Mouse (Mus musculus): ENCODE data around the gene Hs6st3.
A peak's percentile ranks its signal among the peaks of the same experiment; 100 is the strongest.

The Hs6st3 gene

DNA sequence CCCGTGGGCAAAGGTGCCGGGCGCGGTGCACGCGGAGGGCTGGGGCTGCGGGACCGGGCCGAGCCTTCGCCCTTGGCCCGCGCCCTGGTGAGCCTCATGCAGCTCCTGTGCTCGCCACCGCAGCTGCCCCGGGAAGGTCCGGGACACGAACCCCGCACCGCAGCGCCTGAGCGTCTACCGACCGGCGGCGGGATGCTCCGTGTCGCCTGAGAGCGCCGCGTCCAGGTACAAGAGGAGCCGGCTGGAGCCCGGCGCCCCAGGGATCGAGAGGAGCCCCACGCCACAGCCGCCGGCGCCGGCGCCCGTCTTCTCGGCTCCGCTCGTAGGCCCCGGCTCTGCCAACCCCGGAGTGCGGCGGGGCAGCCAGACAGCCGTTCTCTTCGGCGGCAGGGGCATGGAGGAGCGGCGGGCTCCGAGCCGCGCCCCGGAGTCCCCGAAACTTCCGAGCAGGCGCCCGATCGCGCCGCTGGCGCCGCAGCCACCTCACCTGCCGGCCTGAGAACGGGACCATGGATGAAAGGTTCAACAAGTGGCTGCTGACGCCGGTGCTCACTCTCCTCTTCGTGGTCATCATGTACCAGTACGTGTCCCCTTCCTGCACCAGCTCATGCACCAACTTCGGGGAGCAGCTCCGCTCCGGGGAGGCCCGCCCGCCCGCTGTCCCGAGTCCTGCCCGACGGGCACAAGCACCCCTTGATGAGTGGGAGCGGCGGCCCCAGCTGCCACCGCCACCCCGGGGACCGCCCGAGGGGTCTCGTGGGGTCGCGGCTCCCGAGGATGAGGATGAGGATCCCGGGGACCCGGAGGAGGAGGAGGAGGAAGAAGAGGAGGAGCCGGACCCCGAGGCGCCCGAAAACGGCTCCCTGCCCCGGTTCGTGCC, at the start of gene Hs6st3:
Gene Hs6st3 (plus strand): TSS at position 436 of the 880 bp plus-strand sequence.
- DNase-seq (ENCODE audit: low spot score): no peak

GRCm38 (mm10) chr14:119098851-119099569, 39.1 kb upstream of the Hs6st3 start, which contains the start of gene Uggt2:
TSS of gene Uggt2 (minus strand) at chr14:119099430.
- peak; percentile 73 for DNase-seq (ENCODE audit: low spot score)

DNA sequence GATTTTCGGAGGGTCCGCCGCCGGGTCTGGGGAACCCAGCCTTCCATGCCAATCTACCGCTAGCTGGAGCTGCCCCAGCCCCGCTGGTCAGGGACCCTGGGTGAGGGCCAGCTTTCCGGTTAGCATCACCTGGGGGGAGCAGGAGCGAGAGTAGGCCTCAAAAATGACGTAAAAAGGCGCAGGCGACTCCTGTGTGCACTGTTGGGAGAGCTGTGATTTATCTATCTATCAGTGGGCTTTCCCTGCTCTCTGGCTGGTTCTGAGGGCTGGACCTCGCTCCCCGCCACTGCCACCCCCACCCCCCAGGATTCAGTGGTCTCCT, 38.6 kb upstream of the Hs6st3 start:
- no peak for DNase-seq (ENCODE audit: low spot score)

DNA sequence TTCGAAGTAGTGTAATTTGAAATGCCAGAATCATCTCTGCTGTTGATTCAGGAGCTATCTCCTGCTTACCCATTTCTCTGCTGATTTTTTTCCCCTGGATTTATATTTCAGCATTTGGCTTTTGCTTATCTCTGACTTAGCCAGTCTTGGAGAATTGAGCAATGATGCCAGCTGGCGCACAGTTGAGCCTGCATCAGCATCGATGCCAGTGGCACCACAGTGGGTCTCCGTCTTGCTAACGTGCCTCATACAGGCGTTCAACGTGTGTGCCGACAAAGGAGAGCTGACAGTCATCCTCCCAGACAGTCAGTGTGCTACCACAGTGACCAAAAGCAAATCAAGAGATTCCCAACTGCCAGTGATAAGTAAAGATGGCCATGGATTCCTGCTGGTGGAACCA, 30.6 kb upstream of the Hs6st3 start:
- DNase-seq (ENCODE audit: low spot score): no peak

- DNase-seq (ENCODE audit: low spot score): no peak
Measured at GRCm38 (mm10) chr14:119108776-119109301, 29.3 kb upstream of the Hs6st3 start.

GRCm38 (mm10) chr14:119109776-119110218, 28.3 kb upstream of the Hs6st3 start:
- DNase-seq (ENCODE audit: low spot score): no peak

GRCm38 (mm10) chr14:119112558-119112957, 25.6 kb upstream of the Hs6st3 start:
- no peak for DNase-seq (ENCODE audit: low spot score)

DNA sequence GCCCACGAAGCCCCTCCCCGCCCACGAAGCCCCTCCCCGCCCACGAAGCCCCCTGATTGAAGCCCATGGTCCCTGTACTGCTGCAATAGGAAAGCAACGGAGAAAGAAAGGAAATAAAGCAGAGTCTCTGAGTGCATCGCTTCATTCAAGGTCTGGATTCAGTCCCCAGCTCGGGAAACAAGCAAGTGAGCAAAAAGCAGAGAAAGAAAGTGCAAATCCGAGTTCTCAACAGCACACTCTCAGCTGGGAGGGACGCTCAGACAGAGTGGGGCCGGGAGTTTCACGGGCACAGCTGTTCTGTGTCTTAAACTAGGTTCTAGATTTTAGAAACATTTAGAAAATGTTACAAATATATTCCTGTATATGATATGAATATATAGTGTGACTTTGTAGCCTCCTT, 14.6 kb upstream of the Hs6st3 start:
- DNase-seq (ENCODE audit: low spot score): no peak

DNA sequence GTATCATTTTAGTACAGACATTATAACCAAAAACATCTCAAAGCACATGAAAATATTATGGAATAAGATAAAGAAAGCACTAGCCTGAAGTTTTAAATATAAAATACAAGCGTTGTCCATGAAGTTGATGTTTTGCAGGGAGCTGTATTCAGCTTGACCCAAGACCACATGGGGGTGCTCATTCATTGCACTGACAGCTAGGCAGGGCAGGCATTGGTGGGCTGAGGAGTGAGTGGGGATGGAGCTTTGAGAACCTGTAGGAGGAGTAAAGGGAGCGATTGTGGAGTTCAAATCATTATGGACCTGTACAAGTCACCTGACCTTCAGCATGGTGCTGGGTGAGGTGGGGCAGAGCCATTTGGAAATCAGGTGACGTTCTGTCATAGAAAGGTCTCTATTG, 14.1 kb upstream of the Hs6st3 start:
- DNase-seq (ENCODE audit: low spot score): no peak

DNA sequence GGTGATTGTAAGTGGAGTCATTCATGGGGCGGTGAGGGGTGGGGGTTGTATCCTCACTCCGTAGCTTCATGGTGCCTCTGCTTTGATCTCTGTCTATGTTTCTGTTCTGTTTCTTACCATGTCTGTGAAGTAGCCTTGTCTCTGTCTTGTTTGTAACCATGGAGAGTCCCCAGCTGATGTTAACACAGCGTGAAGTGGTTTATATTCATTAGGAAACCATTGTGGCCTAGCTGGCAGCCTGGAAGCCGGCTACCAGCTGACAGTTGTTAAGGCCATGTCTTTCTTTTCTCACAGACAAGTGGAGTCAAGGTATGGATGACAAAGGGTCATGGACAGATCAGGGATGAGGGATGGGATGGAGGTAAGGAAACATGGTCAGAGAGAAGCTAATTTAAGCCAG, 12.3 kb upstream of the Hs6st3 start:
- DNase-seq (ENCODE audit: low spot score): no peak

- DNase-seq (ENCODE audit: low spot score): no peak
Measured at GRCm38 (mm10) chr14:119127330-119127729, 10.8 kb upstream of the Hs6st3 start.

- peak; percentile 24 for DNase-seq (ENCODE audit: low spot score)
Measured at GRCm38 (mm10) chr14:119137512-119137905, 632 bp upstream of the Hs6st3 start.

DNA sequence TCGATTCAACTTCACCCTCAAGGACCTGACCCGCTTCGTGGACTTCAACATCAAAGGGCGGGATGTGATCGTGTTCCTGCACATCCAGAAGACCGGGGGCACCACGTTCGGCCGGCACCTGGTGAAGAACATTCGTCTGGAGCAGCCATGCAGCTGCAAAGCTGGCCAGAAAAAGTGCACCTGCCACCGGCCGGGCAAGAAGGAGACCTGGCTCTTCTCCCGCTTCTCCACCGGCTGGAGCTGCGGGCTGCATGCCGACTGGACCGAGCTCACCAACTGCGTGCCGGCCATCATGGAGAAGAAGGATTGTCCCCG, 602 bp downstream of the Hs6st3 start:
- DNase-seq (ENCODE audit: low spot score): no peak

GRCm38 (mm10) chr14:119139381-119139950, 1.3 kb downstream of the Hs6st3 start:
- no peak for DNase-seq (ENCODE audit: low spot score)

- no peak for DNase-seq (ENCODE audit: low spot score)
Measured at GRCm38 (mm10) chr14:119153088-119153487, 14.9 kb downstream of the Hs6st3 start.

DNA sequence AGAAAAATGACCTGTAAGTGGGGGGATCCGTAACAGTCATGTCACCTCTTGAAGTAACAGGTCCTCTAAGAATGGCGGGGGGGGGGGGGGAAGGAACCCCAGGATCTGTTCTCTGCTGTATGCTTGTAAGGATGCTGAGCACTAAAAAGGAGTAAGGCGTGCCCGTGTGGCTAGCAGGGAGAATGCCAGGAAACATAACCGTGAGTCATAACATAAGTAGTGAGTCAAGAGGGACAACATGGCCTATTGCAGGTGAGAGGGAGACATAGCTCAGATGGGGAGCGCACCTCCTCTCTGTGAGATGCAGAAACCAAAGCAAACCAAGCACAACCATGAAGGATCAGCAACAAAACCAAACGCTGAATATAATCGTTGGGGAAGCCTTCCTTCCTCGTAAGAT, 55.8 kb downstream of the Hs6st3 start:
- DNase-seq (ENCODE audit: low spot score): no peak

- DNase-seq (ENCODE audit: low spot score): no peak
Measured at GRCm38 (mm10) chr14:119203508-119203907, 65.4 kb downstream of the Hs6st3 start.

GRCm38 (mm10) chr14:119215576-119216309, 77.6 kb downstream of the Hs6st3 start:
- no peak for DNase-seq (ENCODE audit: low spot score)

DNA sequence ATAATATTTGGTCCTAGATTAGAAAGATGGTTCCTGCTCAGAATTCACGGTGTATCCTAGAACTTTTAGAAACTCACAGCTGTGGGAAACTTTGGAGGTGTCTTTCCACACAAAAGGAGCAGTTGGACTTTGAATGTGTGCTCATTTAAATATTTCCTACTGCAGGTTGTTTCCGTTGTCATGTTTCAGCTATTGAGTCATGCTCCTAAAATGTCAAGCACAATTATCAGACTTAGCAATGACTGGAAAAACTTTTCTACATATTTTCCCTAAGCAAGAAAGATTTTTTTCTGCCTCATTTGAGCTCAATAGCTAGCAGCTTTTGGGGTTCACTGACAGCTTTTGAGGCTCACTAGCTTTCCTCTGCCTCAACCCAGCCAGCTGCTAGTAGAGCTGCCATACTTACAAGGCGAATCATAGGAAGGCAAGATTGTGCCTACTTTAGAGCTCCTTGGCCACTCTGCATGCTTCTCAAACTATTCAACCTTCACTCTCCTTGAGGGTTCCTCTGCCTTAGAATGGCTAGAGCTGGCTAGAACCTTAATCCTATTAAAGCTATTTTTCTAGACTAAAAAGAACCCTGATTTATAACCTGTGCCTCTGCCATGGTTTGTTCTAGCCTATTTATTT, 89.7 kb downstream of the Hs6st3 start:
- no peak for DNase-seq (ENCODE audit: low spot score)

GRCm38 (mm10) chr14:119233598-119233997, 95.5 kb downstream of the Hs6st3 start:
- no peak for DNase-seq (ENCODE audit: low spot score)

- DNase-seq (ENCODE audit: low spot score): no peak
Measured at GRCm38 (mm10) chr14:119247131-119247530, 109.0 kb downstream of the Hs6st3 start.

All from ovary, adult 18-20 months (tissue).